Mouse (Mus musculus): ENCODE data around the gene Nat8.
A peak's percentile ranks its signal among the peaks of the same experiment; 100 is the strongest.

Nat8 gene

DNA sequence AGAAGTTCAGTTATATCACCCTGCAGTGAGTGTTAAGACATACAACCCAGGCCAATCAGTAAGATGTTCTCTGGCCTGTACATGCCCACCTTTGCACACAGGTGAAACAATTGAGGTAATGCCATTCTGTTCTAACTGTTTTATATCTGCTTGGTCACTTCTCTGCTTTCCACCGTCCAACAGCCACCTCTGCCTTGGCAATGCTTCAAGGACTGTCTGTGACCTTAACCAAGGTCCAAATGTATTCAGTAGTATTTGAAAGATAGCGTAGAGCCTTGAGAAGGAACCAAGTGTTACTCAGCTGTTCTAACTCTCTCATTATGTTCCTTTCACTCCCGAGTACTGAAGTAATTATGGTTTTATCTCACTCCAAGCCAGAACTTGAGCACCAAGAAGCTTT, 30.7 kb upstream of the Nat8 start:
- Histone ChIP-seq H3K36me3 (ENCODE audit: insufficient read depth, low read length) (no peaks in the 10 kb centered on the region), H3K4me1 (replicated peaks; ENCODE audit: low read depth, low read length) (peaks cover 8% of the 10 kb centered on the region; the same call in 1 of the 2 replicates), H3K9me3 (ENCODE audit: low read length) (no peaks in the 10 kb centered on the region), H3K27me3 (ENCODE audit: insufficient read depth, low read length) (0 out of 2 replicates have a peak, but pooled peaks cover 6% of the 10 kb centered on the region), H3K4me3 (replicated peaks; ENCODE audit: low read length) (no peak overlapping the region)
- TF ChIP-seq CTCF (conservative IDR thresholded peaks at IDR 0.05; ENCODE audit: low read length) (no peak), NANOG (IDR thresholded peaks at IDR 0.05; ENCODE audit: borderline replicate concordance, low read length) (no peak), POU5F1 (IDR thresholded peaks at IDR 0.05; ENCODE audit: borderline replicate concordance, low read length) (no peak)

DNA sequence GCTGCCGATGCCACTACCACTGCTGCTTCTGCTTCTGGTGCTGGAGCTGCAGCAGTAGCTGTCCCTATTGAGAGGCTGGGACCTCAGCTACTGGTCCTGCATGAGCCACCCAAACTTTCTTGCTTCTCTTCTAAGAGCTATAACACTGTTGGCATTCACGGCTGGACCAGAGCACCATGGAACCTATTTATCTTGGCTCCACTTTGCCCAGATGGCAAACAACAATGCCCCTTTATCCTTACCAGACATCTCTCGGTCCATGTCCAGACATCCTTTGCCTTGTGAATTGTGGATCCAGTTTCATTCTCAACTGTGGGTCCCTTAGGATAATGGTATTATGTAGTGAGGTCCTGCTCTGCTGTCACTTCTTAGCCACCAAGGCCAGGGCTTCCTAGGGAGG, 29.4 kb upstream of the Nat8 start:
- Histone ChIP-seq H3K36me3 (ENCODE audit: insufficient read depth, low read length) (no peaks in the 10 kb centered on the region), H3K4me3 (replicated peaks; ENCODE audit: low read length) (no peak overlapping the region), H3K9me3 (ENCODE audit: low read length) (no peaks in the 10 kb centered on the region), H3K27me3 (ENCODE audit: insufficient read depth, low read length) (0 out of 2 replicates have a peak, but pooled peaks cover 6% of the 10 kb centered on the region), H3K4me1 (replicated peaks; ENCODE audit: low read depth, low read length) (peaks cover 8% of the 10 kb centered on the region; the same call in 1 of the 2 replicates)
- no peak for TF ChIP-seq NANOG (IDR thresholded peaks at IDR 0.05; ENCODE audit: borderline replicate concordance, low read length)

DNA sequence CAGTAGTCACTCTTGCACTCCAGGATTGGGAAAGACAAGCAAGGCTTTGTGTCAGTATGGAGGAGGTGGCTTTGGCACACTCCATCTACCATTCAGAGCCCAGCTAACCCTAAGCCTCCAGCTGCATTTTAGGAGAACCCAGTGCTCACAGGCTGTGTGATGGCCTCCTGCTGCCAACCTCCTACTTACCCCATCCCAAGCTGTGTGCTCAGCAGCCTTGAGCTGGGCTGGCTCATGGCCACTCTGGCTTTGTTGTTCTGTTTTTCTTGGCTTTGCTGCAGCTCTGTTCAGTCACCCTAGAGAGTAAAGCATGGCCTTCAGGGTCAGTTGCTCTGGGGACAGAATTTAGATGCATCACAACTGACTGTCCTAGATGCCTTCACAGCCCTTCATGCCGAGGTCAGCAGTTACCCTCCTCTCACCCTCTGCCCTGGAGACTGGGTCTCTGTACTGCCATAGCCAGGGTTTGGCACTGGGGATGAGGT, 24.4 kb upstream of the Nat8 start:
- Histone ChIP-seq H3K36me3 (ENCODE audit: insufficient read depth, low read length) (no peaks in the 10 kb centered on the region), H3K9me3 (ENCODE audit: low read length) (no peaks in the 10 kb centered on the region), H3K4me1 (replicated peaks; ENCODE audit: low read depth, low read length) (no peaks in the 10 kb centered on the region; the same call in 1 of the 2 replicates), H3K4me3 (replicated peaks; ENCODE audit: low read length) (no peak overlapping the region), H3K27me3 (ENCODE audit: insufficient read depth, low read length) (0 out of 2 replicates have a peak, but pooled peaks cover 2% of the 10 kb centered on the region)
- no peak for TF ChIP-seq NANOG (IDR thresholded peaks at IDR 0.05; ENCODE audit: borderline replicate concordance, low read length)
- TF ChIP-seq CTCF (conservative IDR thresholded peaks at IDR 0.05; ENCODE audit: low read length): no peak
- no peak for TF ChIP-seq POU5F1 (IDR thresholded peaks at IDR 0.05; ENCODE audit: borderline replicate concordance, low read length)

DNA sequence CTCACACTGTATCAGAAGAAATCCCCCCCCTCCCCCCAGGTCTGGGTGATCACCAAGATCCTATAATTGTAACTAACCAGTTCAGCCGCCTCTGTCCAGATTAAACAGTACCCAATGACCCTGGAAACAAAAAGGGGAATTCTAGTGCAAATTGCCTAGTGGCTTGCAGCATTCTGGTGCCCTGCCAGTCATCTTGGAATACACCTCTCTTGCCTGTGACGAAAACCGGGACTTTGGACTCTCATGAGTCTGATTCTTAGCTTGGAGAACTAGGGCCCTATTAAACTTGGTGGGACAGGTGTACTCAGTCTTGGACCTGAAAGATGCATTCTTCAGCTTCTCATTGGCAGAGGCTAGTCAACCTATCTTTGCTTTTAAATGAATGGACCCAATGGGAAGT, 21.6 kb upstream of the Nat8 start:
- Histone ChIP-seq H3K4me3 (replicated peaks; ENCODE audit: low read length) (no peak overlapping the region), H3K27me3 (ENCODE audit: insufficient read depth, low read length) (no peaks in the 10 kb centered on the region), H3K4me1 (replicated peaks; ENCODE audit: low read depth, low read length) (peaks cover 24% of the 10 kb centered on the region), H3K36me3 (ENCODE audit: insufficient read depth, low read length) (no peaks in the 10 kb centered on the region), H3K9me3 (ENCODE audit: low read length) (no peaks in the 10 kb centered on the region)
- TF ChIP-seq CTCF (conservative IDR thresholded peaks at IDR 0.05; ENCODE audit: low read length) (no peak), NANOG (IDR thresholded peaks at IDR 0.05; ENCODE audit: borderline replicate concordance, low read length) (no peak), POU5F1 (IDR thresholded peaks at IDR 0.05; ENCODE audit: borderline replicate concordance, low read length) (no peak)

DNA sequence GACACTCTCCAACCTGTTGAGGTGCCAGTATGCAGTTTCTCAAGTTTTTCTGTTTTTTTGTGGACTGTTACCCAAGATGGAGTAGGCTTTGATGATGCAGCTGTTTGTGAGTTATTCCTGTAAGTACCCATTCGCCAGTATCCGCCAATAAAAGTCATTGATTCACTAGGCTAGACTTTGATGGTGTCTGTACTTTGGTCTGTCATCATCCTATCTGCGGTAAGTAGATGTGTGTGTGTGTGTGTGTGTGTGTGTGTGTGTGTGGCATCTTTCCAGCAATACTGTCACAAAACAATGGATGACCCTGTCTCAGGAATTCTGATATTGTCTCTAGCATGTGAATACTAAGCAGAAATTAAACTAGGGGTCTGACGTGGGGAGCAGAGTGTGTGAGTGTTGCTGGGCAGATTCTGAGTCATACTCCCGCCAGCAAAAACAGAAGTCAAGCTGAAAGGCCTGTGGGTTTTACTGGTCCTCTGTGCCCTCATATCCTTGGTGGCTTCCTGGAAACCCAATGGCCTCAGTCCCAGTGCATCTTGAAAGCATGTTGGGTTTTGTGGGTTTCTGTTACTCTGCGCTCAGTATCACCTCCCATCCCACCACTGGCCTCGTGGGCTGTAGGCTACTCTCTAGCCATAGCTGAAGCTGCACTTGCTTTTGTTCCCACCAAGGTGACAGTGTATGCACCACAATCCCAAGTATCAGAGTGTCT, 19.3 kb upstream of the Nat8 start:
- no peaks in the 10 kb centered on the region for H3K9me3 ChIP-seq (ENCODE audit: low read length)
- H3K27me3 ChIP-seq (ENCODE audit: insufficient read depth, low read length): no peaks in the 10 kb centered on the region
- no peaks in the 10 kb centered on the region for H3K36me3 ChIP-seq (ENCODE audit: insufficient read depth, low read length)
- peaks cover 45% of the 10 kb centered on the region for H3K4me1 ChIP-seq (replicated peaks; ENCODE audit: low read depth, low read length)
- TF ChIP-seq CTCF (conservative IDR thresholded peaks at IDR 0.05; ENCODE audit: low read length): no peak
- no peak for TF ChIP-seq POU5F1 (IDR thresholded peaks at IDR 0.05; ENCODE audit: borderline replicate concordance, low read length)
- no peak for TF ChIP-seq NANOG (IDR thresholded peaks at IDR 0.05; ENCODE audit: borderline replicate concordance, low read length)
- no peak overlapping the region for H3K4me3 ChIP-seq (replicated peaks; ENCODE audit: low read length)

DNA sequence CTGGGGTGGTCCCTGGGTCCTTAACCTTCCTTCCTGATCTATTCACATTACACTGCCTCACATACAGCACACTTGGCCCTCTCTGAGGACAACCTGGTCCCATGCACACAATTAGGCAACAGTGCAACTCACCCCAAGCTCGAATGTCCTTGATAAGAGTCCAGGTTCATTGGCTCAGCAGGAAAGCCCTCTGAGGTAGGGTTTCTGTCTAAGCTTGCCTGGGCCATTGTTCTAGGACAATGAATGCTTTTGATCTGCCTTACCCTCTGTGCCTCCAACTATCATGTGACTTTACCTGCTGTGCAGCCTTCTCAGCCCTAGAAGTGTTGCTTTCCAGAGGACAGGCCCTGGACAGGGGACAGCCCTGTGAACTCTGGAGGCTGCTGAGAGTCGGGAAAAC, 17.4 kb upstream of the Nat8 start:
- Histone ChIP-seq H3K4me3 (replicated peaks; ENCODE audit: low read length) (no peak overlapping the region), H3K36me3 (ENCODE audit: insufficient read depth, low read length) (no peaks in the 10 kb centered on the region), H3K9me3 (ENCODE audit: low read length) (no peaks in the 10 kb centered on the region), H3K4me1 (replicated peaks; ENCODE audit: low read depth, low read length) (peaks cover 55% of the 10 kb centered on the region), H3K27me3 (ENCODE audit: insufficient read depth, low read length) (no peaks in the 10 kb centered on the region)
- no peak for TF ChIP-seq POU5F1 (IDR thresholded peaks at IDR 0.05; ENCODE audit: borderline replicate concordance, low read length)
- TF ChIP-seq NANOG (IDR thresholded peaks at IDR 0.05; ENCODE audit: borderline replicate concordance, low read length): peak; percentile 61

DNA sequence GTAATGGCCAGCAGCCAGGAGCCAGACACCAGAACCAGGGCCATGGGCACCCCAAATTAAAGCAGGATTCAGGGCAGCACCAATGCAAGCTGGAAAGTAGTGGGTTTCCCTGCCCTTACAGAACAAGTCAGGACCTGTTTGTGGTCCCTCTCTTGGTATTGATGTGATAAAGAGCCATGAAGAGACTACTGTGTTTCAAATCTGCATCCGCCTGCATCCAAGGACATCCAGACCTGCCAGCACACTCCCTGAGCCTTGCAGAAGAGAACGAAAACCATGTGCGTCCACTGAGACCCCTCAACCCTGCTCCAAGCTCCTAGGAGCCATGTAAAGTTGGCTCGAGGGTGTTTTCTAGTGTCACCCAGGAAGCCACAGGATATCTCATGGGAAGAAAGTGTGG, 16.3 kb upstream of the Nat8 start:
- Histone ChIP-seq H3K4me3 (replicated peaks; ENCODE audit: low read length) (peak overlapping the region; percentile 41; the same call in 1 of the 2 replicates), H3K27me3 (ENCODE audit: insufficient read depth, low read length) (no peaks in the 10 kb centered on the region), H3K36me3 (ENCODE audit: insufficient read depth, low read length) (no peaks in the 10 kb centered on the region), H3K9me3 (ENCODE audit: low read length) (no peaks in the 10 kb centered on the region), H3K4me1 (replicated peaks; ENCODE audit: low read depth, low read length) (peaks cover 55% of the 10 kb centered on the region)
- no peak for TF ChIP-seq CTCF (conservative IDR thresholded peaks at IDR 0.05; ENCODE audit: low read length)
- peak; percentile 32; the same call in 1 of the 2 replicates for TF ChIP-seq NANOG (IDR thresholded peaks at IDR 0.05; ENCODE audit: borderline replicate concordance, low read length)

DNA sequence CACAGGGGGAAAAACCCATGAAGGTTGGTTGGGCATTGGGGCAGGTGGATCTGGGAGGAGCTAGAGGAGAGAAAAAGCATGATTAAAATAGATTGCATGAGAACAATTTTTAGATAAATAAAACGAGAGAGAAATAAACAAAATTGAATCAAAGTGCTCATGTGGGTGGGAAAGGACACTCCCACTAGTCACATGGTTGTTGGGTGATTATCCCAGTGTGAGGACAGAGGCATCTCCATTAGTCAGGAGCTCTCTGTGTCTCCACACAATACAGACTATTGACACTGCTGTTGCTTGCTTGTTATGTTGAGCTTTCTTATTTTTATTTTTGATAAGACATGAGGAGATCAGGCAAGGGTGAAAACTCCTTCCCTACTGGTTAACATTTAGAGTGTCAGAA, 15.0 kb upstream of the Nat8 start:
- no peaks in the 10 kb centered on the region for H3K27me3 ChIP-seq (ENCODE audit: insufficient read depth, low read length)
- H3K9me3 ChIP-seq (ENCODE audit: low read length): no peaks in the 10 kb centered on the region
- H3K4me3 ChIP-seq (replicated peaks; ENCODE audit: low read length): no peak overlapping the region
- no peaks in the 10 kb centered on the region for H3K36me3 ChIP-seq (ENCODE audit: insufficient read depth, low read length)
- H3K4me1 ChIP-seq (replicated peaks; ENCODE audit: low read depth, low read length): peaks cover 55% of the 10 kb centered on the region
- TF ChIP-seq CTCF (conservative IDR thresholded peaks at IDR 0.05; ENCODE audit: low read length) (no peak), NANOG (IDR thresholded peaks at IDR 0.05; ENCODE audit: borderline replicate concordance, low read length) (no peak), POU5F1 (IDR thresholded peaks at IDR 0.05; ENCODE audit: borderline replicate concordance, low read length) (no peak)
